Mouse (Mus musculus) stomach, postnatal 0 days (tissue): ENCODE measurements at regions not wholly inside any gene's neighbourhood (a gene's known extent, or its start where the extent isn't known, plus 50 kb on each side); places are given as distances from the start of the nearest gene placed in this dataset.

Experiments used
- CTCF ChIP-seq: IDR thresholded peaks from 2 replicates; pipeline ENCODE4 v1.5.1; 2016; ENCODE audit warnings: antibody characterized with exemption, low read depth, mild to moderate bottlenecking, moderate library complexity
- EP300 ChIP-seq: optimal IDR thresholded peaks from 2 replicates; pipeline ENCODE3; 2016; ENCODE audit warnings: antibody characterized with exemption

DNA sequence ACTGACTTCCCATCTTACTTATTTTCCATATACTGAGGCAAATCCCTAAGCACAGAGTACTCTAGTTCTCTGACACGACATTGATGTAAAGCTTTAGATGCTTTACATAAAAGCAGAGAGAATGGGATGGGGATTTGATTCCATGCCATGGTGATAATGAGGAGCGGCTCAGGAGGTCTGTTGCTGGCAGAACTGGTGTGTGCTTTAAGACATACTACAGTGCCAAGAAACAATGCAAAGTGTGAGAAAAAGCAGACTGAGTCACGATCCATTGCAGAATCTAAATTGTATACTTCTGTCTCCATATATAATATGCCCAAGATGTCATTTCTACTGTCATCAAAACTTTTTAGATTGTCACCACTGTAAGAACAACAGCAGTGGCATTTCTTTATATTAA, 155.5 kb upstream of the Prkd1 start:
- TF ChIP-seq CTCF, result no peak
- no peak for TF ChIP-seq EP300
